Mouse (Mus musculus) stomach, postnatal 0 days (tissue): ENCODE results near the gene Gm5662.
"Not testable (repeated sequence)": the region's sequence is repeated elsewhere in the genome, so short reads cannot be mapped to it uniquely, and the experiment has no call there.

Experiments
- CTCF ChIP-seq: IDR thresholded peaks from 2 replicates; pipeline ENCODE4 v1.5.1; 2016; ENCODE audit warnings: antibody characterized with exemption, low read depth, mild to moderate bottlenecking, moderate library complexity
- EP300 ChIP-seq: optimal IDR thresholded peaks from 2 replicates; pipeline ENCODE3; 2016; ENCODE audit warnings: antibody characterized with exemption

GRCm38 (mm10) chr12:88250000-88250399, 24.3 kb downstream of the Gm5662 start, which contains the start of gene Gm8332:
- TF ChIP-seq EP300, CTCF: not testable (repeated sequence)
